Mouse (Mus musculus) heart, embryonic 11.5 days (tissue): ENCODE measurements around the gene Fam71e1. TPM values are rescaled to one million over a fixed set of nuclear protein-coding genes. Genes with fewer than 3 reads are reported as not detected.

Experiments used
- ATAC-seq: fragments of 200-750 bp; cut with Nextera tagmentation; replicated peaks from 2 replicates; pipeline ENCODE4 v1.8.0; 2017; ENCODE audit warnings: moderate library complexity; ENCODE audit not compliant: insufficient number of reproducible peaks, low FRiP score, low TSS enrichment
- H3K27ac ChIP-seq: fragments of 300-500 bp; sonication (generic); 2 replicates; pipeline ENCODE4 v1.5.1; 2014; ENCODE audit warnings: mild to moderate bottlenecking, low read depth, low read length
- H3K27me3 ChIP-seq: fragments of 300-500 bp; sonication (generic); 2 replicates; pipeline ENCODE4 v1.6.1; 2014; ENCODE audit warnings: mild to moderate bottlenecking, low read length, mixed read lengths; ENCODE audit not compliant: control insufficient read depth, insufficient read depth
- H3K36me3 ChIP-seq: fragments of 300-500 bp; sonication (generic); 2 replicates; pipeline ENCODE4 v1.6.1; 2014; ENCODE audit warnings: mild to moderate bottlenecking, low read length, moderate library complexity, mixed read lengths; ENCODE audit not compliant: control insufficient read depth, insufficient read depth
- H3K4me1 ChIP-seq: fragments of 300-500 bp; sonication (generic); 2 replicates; pipeline ENCODE4 v1.6.1; 2014; ENCODE audit warnings: low read length; ENCODE audit not compliant: control insufficient read depth, insufficient read depth
- H3K4me2 ChIP-seq: fragments of 300-500 bp; sonication (generic); 2 replicates; pipeline ENCODE4 v1.6.1; 2014; ENCODE audit warnings: mild to moderate bottlenecking, moderate library complexity
- H3K4me3 ChIP-seq: fragments of 300-500 bp; sonication (generic); 2 replicates; pipeline ENCODE4 v1.5.1; 2014; ENCODE audit warnings: low read depth, low read length
- H3K9ac ChIP-seq: fragments of 300-500 bp; sonication (generic); 2 replicates; pipeline ENCODE4 v1.6.1; 2014; ENCODE audit warnings: mild to moderate bottlenecking, low read depth, low read length, moderate library complexity
- H3K9me3 ChIP-seq: fragments of 300-500 bp; sonication (generic); replicated peaks from 2 replicates; pipeline ENCODE4 v1.6.1; 2016; ENCODE audit warnings: low read length; ENCODE audit not compliant: control insufficient read depth
- WGBS: fragments of 180-500 bp; shearing (Covaris S2); extraction: QIAGEN DNeasy Blood & Tissue Kit; methylation state at CpG from one replicate; pipeline ENCODE4 v1.1.7; 2014; ENCODE audit not compliant: insufficient replicate concordance; 5-methylcytosine and 5-hydroxymethylcytosine counted together
- polyA plus RNA-seq: library from polyadenylated mRNA; unstranded; fragments of >200 nt; fragmentation: Nextera tagmentation; extraction: Ambion mirVana; gene quantifications from 2 replicates; pipeline ENCODE4 v1.2.1, GENCODE M21; 2014

Gene Fam71e1
- polyA plus RNA-seq, result 8.9 and 10.6 TPM in 2 replicates

DNA sequence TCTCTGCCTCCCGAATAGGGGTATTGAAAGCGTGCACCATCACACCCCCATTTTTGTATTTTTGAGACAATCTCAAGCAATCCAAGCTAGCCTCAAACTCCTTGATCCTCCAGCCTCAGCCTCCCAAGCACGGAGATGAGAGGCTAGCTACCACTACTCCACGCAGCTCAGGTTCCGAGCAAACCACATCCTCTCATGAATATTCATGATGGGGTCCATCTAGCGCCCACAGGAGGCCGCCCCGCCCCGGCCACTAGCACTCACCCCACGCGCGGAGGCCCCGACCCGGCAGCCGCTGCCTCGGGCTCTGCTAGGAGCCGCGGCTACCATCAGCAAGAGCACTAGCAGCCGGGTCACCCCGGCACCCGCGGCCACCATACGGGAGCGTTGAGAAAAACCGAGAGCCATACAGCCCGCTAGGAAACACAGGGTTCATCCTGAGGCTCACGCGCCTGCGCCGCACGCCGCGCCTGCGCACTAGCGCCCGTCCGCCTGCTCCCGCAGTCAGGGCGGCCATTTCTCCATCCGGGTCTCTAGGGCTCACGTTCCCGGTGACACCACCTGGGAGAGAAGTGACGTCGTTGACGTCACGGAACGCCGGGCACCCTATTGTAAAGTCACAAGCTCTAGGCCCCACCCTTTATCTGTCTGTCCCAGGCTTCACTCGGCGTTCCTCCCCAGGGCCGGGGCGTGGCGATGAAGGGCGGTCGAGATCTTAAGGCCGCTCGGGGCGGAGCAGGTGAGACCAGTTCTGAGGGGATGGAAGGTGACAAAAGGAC lies at the start of gene Fam71e1, which contains the start of gene Emc10:
Fam71e1 (plus strand) TSS at position 590 of the 779 bp plus-strand sequence.
Emc10 (minus strand) TSS at position 538 of the 779 bp plus-strand sequence.
- Histone ChIP-seq H3K27me3 (peaks cover 10% of the 10 kb centered on the region), H3K4me3 (peak within 1 kb of the TSS; percentile 81), H3K36me3 (peaks cover 7% of the 10 kb centered on the region), H3K9ac (peak within 1 kb of the TSS; percentile 96), H3K9me3 (no peaks in the 10 kb centered on the region), H3K4me2 (peak within 1 kb of the TSS; percentile 93), H3K27ac (peak within 1 kb of the TSS; percentile 96), H3K4me1 (peaks cover 14% of the 10 kb centered on the region)
- under 1% methylated on average over 58 of the region's 58 CpGs for WGBS
- ATAC-seq, result peak; percentile 95

GRCm38 (mm10) chr7:44453256-44453655 lies 43.1 kb upstream of the Fam71e1 start:
- ATAC-seq, result peak; percentile 49
- no peaks in the 10 kb centered on the region for H3K27me3 ChIP-seq
- peak overlapping the region; percentile 28; the same call in 1 of the 2 replicates for H3K9ac ChIP-seq
- H3K27ac ChIP-seq, result no peak overlapping the region
- H3K36me3 ChIP-seq, result no peaks in the 10 kb centered on the region
- H3K4me1 ChIP-seq, result peaks cover 8% of the 10 kb centered on the region
- no peaks in the 10 kb centered on the region for H3K9me3 ChIP-seq
- H3K4me2 ChIP-seq, result no peak overlapping the region
- no peak overlapping the region for H3K4me3 ChIP-seq
- 15% methylated on average over 3 of the region's 3 CpGs for whole genome bisulfite sequencing

DNA sequence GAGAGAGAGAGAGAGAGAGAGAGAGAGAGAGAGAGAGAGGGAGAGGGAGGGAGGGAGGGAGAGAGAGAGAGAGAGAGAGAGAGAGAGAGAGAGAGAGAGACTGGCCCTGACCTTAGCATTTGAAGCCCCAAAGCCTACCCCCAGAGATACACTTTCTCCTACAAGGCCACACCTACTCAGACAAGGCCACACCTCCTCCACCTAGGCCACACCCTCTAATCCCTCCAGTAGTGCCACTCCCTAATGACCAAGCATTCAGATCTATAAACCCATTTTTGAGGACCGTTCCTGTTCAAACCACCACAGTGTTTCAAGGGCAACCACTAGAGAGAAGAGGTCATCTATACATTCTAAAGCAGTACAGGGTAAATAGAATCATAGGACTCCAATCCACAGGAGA lies 40.1 kb upstream of the Fam71e1 start:
- 78% methylated on average over 1 of the region's 1 CpGs for WGBS

DNA sequence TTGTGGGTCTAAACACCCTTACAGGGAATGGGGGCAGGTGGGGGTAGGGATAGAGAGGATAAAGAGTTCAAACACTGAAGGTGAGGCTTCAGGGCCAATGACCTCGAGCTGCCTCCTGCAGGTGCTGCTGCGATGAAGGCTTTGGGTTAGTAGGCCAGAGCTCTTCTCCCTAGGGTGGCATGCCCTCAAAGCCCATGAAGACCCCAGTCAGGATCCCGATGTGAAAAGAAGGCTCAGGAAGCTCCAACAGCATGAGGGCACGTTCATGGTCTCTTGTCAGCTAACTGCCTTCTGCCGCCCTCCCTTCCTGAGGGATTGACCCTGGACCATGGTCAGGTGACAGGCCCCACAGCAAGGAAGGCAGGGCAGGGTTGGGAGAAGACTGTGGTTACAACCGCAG lies 36.3 kb upstream of the Fam71e1 start:
- ATAC-seq, result no peak
- 74% methylated on average over 6 of the region's 6 CpGs for WGBS
- H3K27ac ChIP-seq, result no peak overlapping the region
- no peak overlapping the region for H3K4me2 ChIP-seq
- H3K9me3 ChIP-seq, result no peaks in the 10 kb centered on the region
- H3K4me1 ChIP-seq, result peaks cover 20% of the 10 kb centered on the region
- H3K4me3 ChIP-seq, result no peak overlapping the region
- H3K9ac ChIP-seq, result no peak overlapping the region
- no peaks in the 10 kb centered on the region for H3K36me3 ChIP-seq
- H3K27me3 ChIP-seq, result peaks cover 46% of the 10 kb centered on the region

More for the DNA sequence above, 40.1 kb upstream of the Fam71e1 start:
- Histone ChIP-seq H3K4me3 (no peak overlapping the region), H3K27ac (no peak overlapping the region), H3K4me1 (peaks cover 8% of the 10 kb centered on the region), H3K36me3 (no peaks in the 10 kb centered on the region), H3K4me2 (no peak overlapping the region), H3K27me3 (peaks cover 15% of the 10 kb centered on the region), H3K9me3 (no peaks in the 10 kb centered on the region), H3K9ac (no peak overlapping the region)
- no peak for ATAC-seq

- WGBS, result 73% methylated on average over 31 of the region's 31 CpGs
- Histone ChIP-seq H3K4me3 (no peak overlapping the region), H3K36me3 (no peaks in the 10 kb centered on the region), H3K27ac (no peak overlapping the region), H3K27me3 (peaks cover 46% of the 10 kb centered on the region), H3K9me3 (no peaks in the 10 kb centered on the region), H3K4me1 (peaks cover 23% of the 10 kb centered on the region), H3K9ac (no peak overlapping the region), H3K4me2 (no peak overlapping the region)
- no peak for ATAC-seq
These were observed 35.4 kb upstream of the Fam71e1 start for GRCm38 (mm10) chr7:44460767-44461502.

GRCm38 (mm10) chr7:44461503-44462217 lies 34.7 kb upstream of the Fam71e1 start:
- H3K4me3 ChIP-seq, result no peak overlapping the region
- H3K27ac ChIP-seq, result no peak overlapping the region
- no peak for ATAC-seq
- no peaks in the 10 kb centered on the region for H3K36me3 ChIP-seq
- H3K27me3 ChIP-seq, result peaks cover 46% of the 10 kb centered on the region
- H3K4me1 ChIP-seq, result peaks cover 23% of the 10 kb centered on the region
- 61% methylated on average over 57 of the region's 57 CpGs for WGBS
- H3K4me2 ChIP-seq, result no peak overlapping the region; the same call in 1 of the 2 replicates
- no peaks in the 10 kb centered on the region for H3K9me3 ChIP-seq
- no peak overlapping the region for H3K9ac ChIP-seq

DNA sequence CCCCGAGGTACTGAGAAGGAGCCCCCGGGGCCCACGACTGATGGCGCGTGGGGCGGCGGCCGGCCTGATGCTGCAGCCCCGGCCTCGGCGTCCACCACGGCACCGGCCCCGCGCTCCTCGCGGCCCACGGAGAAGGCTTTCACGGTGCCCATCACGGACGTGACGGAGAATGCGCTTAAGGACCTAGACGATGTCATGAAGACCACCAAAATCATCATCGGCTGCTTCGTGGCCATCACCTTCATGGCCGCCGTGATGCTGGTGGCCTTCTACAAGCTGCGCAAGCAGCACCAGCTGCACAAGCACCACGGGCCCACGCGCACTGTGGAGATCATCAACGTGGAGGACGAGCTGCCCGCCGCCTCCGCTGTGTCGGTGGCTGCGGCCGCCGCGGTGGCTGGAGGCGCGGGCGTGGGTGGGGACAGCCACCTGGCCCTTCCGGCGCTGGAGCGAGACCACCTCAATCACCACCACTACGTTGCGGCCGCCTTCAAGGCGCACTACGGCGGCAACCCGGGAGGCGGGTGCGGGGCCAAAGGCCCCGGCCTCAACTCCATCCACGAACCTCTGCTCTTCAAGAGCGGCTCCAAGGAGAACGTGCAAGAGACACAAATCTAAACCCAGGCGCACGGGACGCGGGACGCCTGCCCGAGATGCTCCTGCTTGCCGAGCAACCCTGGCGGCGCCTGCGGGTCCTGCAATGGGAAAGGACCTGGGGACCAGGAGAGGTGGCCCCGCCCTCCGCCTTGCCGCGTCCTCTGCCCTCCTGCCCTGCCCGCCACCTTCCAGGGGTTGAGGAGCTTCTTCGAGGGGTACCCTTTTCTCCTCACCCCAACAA lies 33.9 kb upstream of the Fam71e1 start:
- H3K4me2 ChIP-seq, result peak overlapping the region; percentile 58
- no peaks in the 10 kb centered on the region for H3K9me3 ChIP-seq
- ATAC-seq, result no peak
- H3K27me3 ChIP-seq, result peaks cover 46% of the 10 kb centered on the region
- H3K36me3 ChIP-seq, result no peaks in the 10 kb centered on the region
- H3K27ac ChIP-seq, result no peak overlapping the region
- WGBS, result 15% methylated on average over 68 of the region's 77 CpGs
- peaks cover 23% of the 10 kb centered on the region for H3K4me1 ChIP-seq
- no peak overlapping the region for H3K9ac ChIP-seq
- peak overlapping the region; percentile 31 for H3K4me3 ChIP-seq

DNA sequence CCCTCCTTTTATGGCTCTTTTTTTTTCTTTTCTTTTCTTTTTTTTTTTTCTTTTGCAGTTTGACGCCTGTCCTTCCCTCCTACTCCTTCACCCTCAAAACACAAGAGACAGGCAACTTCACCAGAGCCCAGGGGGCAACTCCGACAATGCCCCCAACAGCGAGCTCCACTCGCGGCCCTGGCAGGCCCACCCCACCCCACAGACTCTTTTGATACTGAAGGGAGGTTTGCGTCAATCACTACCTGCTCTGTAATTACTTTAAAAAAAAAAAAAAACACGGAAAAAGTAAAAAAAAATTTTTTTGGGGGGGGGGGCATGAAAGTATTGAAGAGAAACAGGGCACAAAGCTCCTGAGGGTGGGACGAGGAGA lies 33.3 kb upstream of the Fam71e1 start:
- Histone ChIP-seq H3K36me3 (no peaks in the 10 kb centered on the region), H3K9me3 (no peaks in the 10 kb centered on the region), H3K4me2 (peak overlapping the region; percentile 58), H3K9ac (no peak overlapping the region), H3K27ac (no peak overlapping the region), H3K4me3 (no peak overlapping the region), H3K4me1 (peaks cover 23% of the 10 kb centered on the region), H3K27me3 (peaks cover 46% of the 10 kb centered on the region)
- 25% methylated on average over 8 of the region's 8 CpGs for WGBS
- no peak for ATAC-seq
